Mouse (Mus musculus): Measurements from ENCODE around the gene Cytl1.
A peak's percentile ranks its signal among the peaks of the same experiment; 100 is the strongest.

Gene Cytl1

GRCm38 (mm10) chr5:37735224-37735623, at the start of gene Cytl1:
Cytl1 (plus strand) TSS chr5:37735519.
- Histone ChIP-seq H3K27me3 (ENCODE audit: insufficient read depth, low read length) (peaks cover 10% of the 10 kb centered on the region; the same call in 1 of the 2 replicates), H3K9me3 (ENCODE audit: low read length) (peaks cover 11% of the 10 kb centered on the region), H3K36me3 (ENCODE audit: insufficient read depth, low read length) (no peaks in the 10 kb centered on the region), H3K4me1 (replicated peaks; ENCODE audit: low read depth, low read length) (0 out of 2 replicates have a peak, but pooled peaks cover 3% of the 10 kb centered on the region), H3K4me3 (replicated peaks; ENCODE audit: low read length) (no peak within 1 kb of the TSS)
- no peak for TF ChIP-seq NANOG (IDR thresholded peaks at IDR 0.05; ENCODE audit: borderline replicate concordance, low read length)
- TF ChIP-seq CTCF (conservative IDR thresholded peaks at IDR 0.05; ENCODE audit: low read length): no peak

- Histone ChIP-seq H3K27me3 (ENCODE audit: insufficient read depth, low read length) (no peaks in the 10 kb centered on the region), H3K36me3 (ENCODE audit: insufficient read depth, low read length) (no peaks in the 10 kb centered on the region), H3K4me3 (replicated peaks; ENCODE audit: low read length) (no peak overlapping the region), H3K9me3 (ENCODE audit: low read length) (peaks cover 42% of the 10 kb centered on the region), H3K4me1 (replicated peaks; ENCODE audit: low read depth, low read length) (no peaks in the 10 kb centered on the region; the same call in none of the 2 replicates)
- TF ChIP-seq POU5F1 (IDR thresholded peaks at IDR 0.05; ENCODE audit: borderline replicate concordance, low read length) (no peak), CTCF (conservative IDR thresholded peaks at IDR 0.05; ENCODE audit: low read length) (no peak), NANOG (IDR thresholded peaks at IDR 0.05; ENCODE audit: borderline replicate concordance, low read length) (no peak)
Measured at GRCm38 (mm10) chr5:37692759-37693158, 42.6 kb upstream of the Cytl1 start.

GRCm38 (mm10) chr5:37695773-37696172, 39.5 kb upstream of the Cytl1 start:
- peaks cover 59% of the 10 kb centered on the region for H3K9me3 ChIP-seq (ENCODE audit: low read length)
- no peaks in the 10 kb centered on the region for H3K27me3 ChIP-seq (ENCODE audit: insufficient read depth, low read length)
- TF ChIP-seq NANOG (IDR thresholded peaks at IDR 0.05; ENCODE audit: borderline replicate concordance, low read length) (no peak), CTCF (conservative IDR thresholded peaks at IDR 0.05; ENCODE audit: low read length) (no peak), POU5F1 (IDR thresholded peaks at IDR 0.05; ENCODE audit: borderline replicate concordance, low read length) (no peak)

GRCm38 (mm10) chr5:37697286-37697685, 38.0 kb upstream of the Cytl1 start:
- Histone ChIP-seq H3K9me3 (ENCODE audit: low read length) (peaks cover 44% of the 10 kb centered on the region), H3K4me1 (replicated peaks; ENCODE audit: low read depth, low read length) (no peaks in the 10 kb centered on the region; the same call in none of the 2 replicates), H3K27me3 (ENCODE audit: insufficient read depth, low read length) (no peaks in the 10 kb centered on the region), H3K36me3 (ENCODE audit: insufficient read depth, low read length) (no peaks in the 10 kb centered on the region), H3K4me3 (replicated peaks; ENCODE audit: low read length) (no peak overlapping the region)
- TF ChIP-seq POU5F1 (IDR thresholded peaks at IDR 0.05; ENCODE audit: borderline replicate concordance, low read length): no peak
- no peak for TF ChIP-seq NANOG (IDR thresholded peaks at IDR 0.05; ENCODE audit: borderline replicate concordance, low read length)
- no peak for TF ChIP-seq CTCF (conservative IDR thresholded peaks at IDR 0.05; ENCODE audit: low read length)

More at GRCm38 (mm10) chr5:37695773-37696172, 39.5 kb upstream of the Cytl1 start:
- H3K4me1 ChIP-seq (replicated peaks; ENCODE audit: low read depth, low read length): no peaks in the 10 kb centered on the region; the same call in none of the 2 replicates
- H3K36me3 ChIP-seq (ENCODE audit: insufficient read depth, low read length): no peaks in the 10 kb centered on the region
- H3K4me3 ChIP-seq (replicated peaks; ENCODE audit: low read length): no peak overlapping the region

GRCm38 (mm10) chr5:37699757-37700156, 35.6 kb upstream of the Cytl1 start:
- H3K4me3 ChIP-seq (replicated peaks; ENCODE audit: low read length): no peak overlapping the region
- H3K27me3 ChIP-seq (ENCODE audit: insufficient read depth, low read length): no peaks in the 10 kb centered on the region
- H3K36me3 ChIP-seq (ENCODE audit: insufficient read depth, low read length): no peaks in the 10 kb centered on the region
- H3K4me1 ChIP-seq (replicated peaks; ENCODE audit: low read depth, low read length): no peaks in the 10 kb centered on the region; the same call in none of the 2 replicates
- TF ChIP-seq CTCF (conservative IDR thresholded peaks at IDR 0.05; ENCODE audit: low read length) (no peak), POU5F1 (IDR thresholded peaks at IDR 0.05; ENCODE audit: borderline replicate concordance, low read length) (no peak), NANOG (IDR thresholded peaks at IDR 0.05; ENCODE audit: borderline replicate concordance, low read length) (no peak)
- peaks cover 32% of the 10 kb centered on the region for H3K9me3 ChIP-seq (ENCODE audit: low read length)

GRCm38 (mm10) chr5:37704962-37705361, 30.4 kb upstream of the Cytl1 start:
- H3K9me3 ChIP-seq (ENCODE audit: low read length): peaks cover 18% of the 10 kb centered on the region
- no peaks in the 10 kb centered on the region for H3K36me3 ChIP-seq (ENCODE audit: insufficient read depth, low read length)
- no peaks in the 10 kb centered on the region for H3K27me3 ChIP-seq (ENCODE audit: insufficient read depth, low read length)
- no peaks in the 10 kb centered on the region for H3K4me1 ChIP-seq (replicated peaks; ENCODE audit: low read depth, low read length)
- TF ChIP-seq NANOG (IDR thresholded peaks at IDR 0.05; ENCODE audit: borderline replicate concordance, low read length) (no peak), POU5F1 (IDR thresholded peaks at IDR 0.05; ENCODE audit: borderline replicate concordance, low read length) (no peak), CTCF (conservative IDR thresholded peaks at IDR 0.05; ENCODE audit: low read length) (no peak)
- H3K4me3 ChIP-seq (replicated peaks; ENCODE audit: low read length): no peak overlapping the region

GRCm38 (mm10) chr5:37708124-37708523, 27.2 kb upstream of the Cytl1 start:
- Histone ChIP-seq H3K4me3 (replicated peaks; ENCODE audit: low read length) (no peak overlapping the region), H3K4me1 (replicated peaks; ENCODE audit: low read depth, low read length) (no peaks in the 10 kb centered on the region)
- no peak for TF ChIP-seq POU5F1 (IDR thresholded peaks at IDR 0.05; ENCODE audit: borderline replicate concordance, low read length)
- TF ChIP-seq NANOG (IDR thresholded peaks at IDR 0.05; ENCODE audit: borderline replicate concordance, low read length): no peak
- peak; percentile 94 for TF ChIP-seq CTCF (conservative IDR thresholded peaks at IDR 0.05; ENCODE audit: low read length)

GRCm38 (mm10) chr5:37709257-37709904, 25.9 kb upstream of the Cytl1 start:
- Histone ChIP-seq H3K9me3 (ENCODE audit: low read length) (0 out of 2 replicates have a peak, but pooled peaks cover 2% of the 10 kb centered on the region), H3K27me3 (ENCODE audit: insufficient read depth, low read length) (peaks cover 10% of the 10 kb centered on the region), H3K4me1 (replicated peaks; ENCODE audit: low read depth, low read length) (no peaks in the 10 kb centered on the region), H3K4me3 (replicated peaks; ENCODE audit: low read length) (no peak overlapping the region), H3K36me3 (ENCODE audit: insufficient read depth, low read length) (no peaks in the 10 kb centered on the region)
- TF ChIP-seq POU5F1 (IDR thresholded peaks at IDR 0.05; ENCODE audit: borderline replicate concordance, low read length): no peak
- no peak; the same call in 1 of the 2 replicates for TF ChIP-seq CTCF (conservative IDR thresholded peaks at IDR 0.05; ENCODE audit: low read length)
- TF ChIP-seq NANOG (IDR thresholded peaks at IDR 0.05; ENCODE audit: borderline replicate concordance, low read length): no peak

More at GRCm38 (mm10) chr5:37708124-37708523, 27.2 kb upstream of the Cytl1 start:
- H3K9me3 ChIP-seq (ENCODE audit: low read length): peaks cover 8% of the 10 kb centered on the region
- no peaks in the 10 kb centered on the region for H3K36me3 ChIP-seq (ENCODE audit: insufficient read depth, low read length)
- H3K27me3 ChIP-seq (ENCODE audit: insufficient read depth, low read length): no peaks in the 10 kb centered on the region; the same call in 1 of the 2 replicates

Measured in E14TG2a.4 (cell line).